Mouse (Mus musculus) right cerebral cortex, postnatal 25 days (tissue): ENCODE data around the gene Cyp2a4.
"Not testable (repeated sequence)": the region's sequence is repeated elsewhere in the genome, so short reads cannot be mapped to it uniquely, and the experiment has no call there.

Experiments used
- DNase-seq: peaks from one replicate; pipeline ENCODE4 v3.0.0; 2022

Cyp2a4 gene

DNA sequence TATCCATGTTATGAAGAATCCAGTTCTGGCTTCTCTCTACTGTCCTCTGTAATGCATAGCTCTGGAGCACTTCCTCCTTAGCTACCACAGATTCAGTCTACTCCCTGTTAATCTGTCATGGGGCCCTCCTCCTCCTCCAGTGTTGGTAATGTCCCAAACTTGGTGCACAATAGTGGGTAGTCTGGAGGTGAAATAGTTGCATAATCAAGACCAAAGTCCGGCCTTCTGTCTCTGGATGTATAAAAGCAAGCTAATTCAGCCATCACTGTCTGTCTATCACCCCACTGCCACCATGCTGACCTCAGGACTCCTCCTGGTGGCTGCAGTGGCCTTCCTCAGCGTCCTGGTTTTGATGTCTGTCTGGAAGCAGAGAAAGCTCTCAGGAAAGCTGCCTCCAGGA lies at the start of gene Cyp2a4:
TSS of gene Cyp2a4 (plus strand) at position 244 of the 400 bp plus-strand sequence.
- not testable (repeated sequence) for DNase-seq

DNA sequence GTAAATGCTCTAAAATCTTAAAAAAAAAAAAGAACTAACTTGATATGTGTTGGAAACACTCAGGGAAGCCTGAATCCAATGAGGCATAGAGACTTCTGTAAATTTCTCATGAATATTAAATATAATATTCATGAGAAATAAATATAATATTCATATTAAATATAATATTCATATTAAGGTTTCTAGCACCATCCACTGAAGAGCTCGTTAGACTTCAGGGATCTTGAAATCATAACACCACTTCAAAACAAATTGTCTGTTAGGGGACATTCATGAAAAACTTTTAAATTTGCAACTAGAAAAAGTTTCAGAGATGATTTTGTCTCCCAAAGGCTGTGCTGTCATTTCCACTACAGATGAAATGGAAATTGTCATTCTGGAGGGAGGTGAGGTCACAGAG lies 46.9 kb upstream of the Cyp2a4 start, which contains the start of gene Vmn1r184:
TSS of gene Vmn1r184 (plus strand) at position 301 of the 400 bp plus-strand sequence.
- DNase-seq = not testable (repeated sequence)

DNA sequence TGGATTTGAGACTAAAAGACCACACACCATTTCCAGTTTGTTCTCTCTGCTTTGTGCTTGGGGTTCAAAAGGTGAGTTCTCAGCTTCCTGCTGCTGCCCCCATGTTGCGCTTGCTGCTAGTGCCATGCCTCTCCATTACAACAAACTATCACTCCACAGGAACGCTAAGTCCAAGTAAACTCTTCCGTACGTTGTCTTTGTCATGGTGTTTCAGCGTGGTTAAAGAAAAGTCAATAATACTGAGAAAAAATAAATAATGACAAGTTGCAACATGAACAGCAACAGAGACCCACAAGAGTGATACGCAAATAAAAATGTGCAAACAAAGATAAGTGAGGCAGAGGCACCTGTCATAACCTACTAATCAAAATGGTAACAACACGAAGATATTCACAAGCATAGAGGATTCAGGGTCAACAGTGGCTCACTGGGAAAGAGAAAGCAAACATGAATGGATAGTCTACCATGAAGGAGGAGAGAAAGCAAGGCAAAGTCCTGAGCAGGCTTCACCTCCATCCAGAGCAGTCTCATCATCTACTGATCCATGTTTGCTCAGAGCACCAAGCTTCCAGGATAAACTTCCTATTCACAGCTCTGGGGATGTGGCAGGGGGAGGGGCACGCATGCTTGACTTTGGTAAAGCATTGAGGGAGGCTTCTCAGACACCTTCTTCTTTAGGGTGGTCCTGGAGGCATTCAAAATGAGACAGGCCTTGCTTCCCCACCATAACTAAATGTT lies 3.4 kb upstream of the Cyp2a4 start:
- DNase-seq = not testable (repeated sequence)

DNA sequence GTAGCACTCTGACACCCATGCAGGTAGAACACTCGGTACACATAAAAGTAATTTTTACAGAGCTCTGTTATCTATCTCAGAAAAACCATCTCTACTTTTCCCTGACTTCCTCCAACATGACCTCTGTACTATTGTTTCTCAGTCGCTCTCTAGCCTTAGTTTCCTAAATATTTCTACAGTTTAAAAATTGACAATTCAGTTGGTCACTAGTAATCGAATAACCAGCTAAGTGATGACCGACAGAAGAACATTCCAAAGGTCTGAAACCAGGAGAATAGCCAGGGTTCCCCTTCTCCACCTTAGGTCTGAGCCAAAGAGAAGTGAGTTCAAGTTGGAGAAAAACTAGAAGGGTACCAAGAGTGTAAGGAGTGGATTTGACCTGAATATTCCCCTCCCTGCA lies 4.8 kb downstream of the Cyp2a4 start:
- DNase-seq = not testable (repeated sequence)

DNA sequence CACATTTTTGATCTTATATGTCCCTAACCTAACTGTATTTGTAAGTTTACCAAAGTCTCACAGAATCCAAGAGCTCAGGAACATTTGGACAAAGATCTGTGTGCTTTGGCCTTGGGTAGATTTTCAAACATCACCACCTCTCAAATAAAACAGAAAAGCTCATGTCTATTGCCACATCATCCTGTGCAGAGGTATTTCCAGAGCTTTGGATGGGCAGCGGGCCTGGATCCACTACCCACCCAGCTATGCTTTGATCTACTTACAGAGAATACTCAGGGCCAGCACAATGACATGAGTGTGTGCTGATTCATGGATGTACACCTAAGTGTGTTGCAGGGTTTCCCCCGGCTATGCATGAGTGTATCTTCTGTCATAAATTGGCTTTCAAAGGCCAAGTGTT lies 8.2 kb downstream of the Cyp2a4 start:
- DNase-seq = not testable (repeated sequence)

DNA sequence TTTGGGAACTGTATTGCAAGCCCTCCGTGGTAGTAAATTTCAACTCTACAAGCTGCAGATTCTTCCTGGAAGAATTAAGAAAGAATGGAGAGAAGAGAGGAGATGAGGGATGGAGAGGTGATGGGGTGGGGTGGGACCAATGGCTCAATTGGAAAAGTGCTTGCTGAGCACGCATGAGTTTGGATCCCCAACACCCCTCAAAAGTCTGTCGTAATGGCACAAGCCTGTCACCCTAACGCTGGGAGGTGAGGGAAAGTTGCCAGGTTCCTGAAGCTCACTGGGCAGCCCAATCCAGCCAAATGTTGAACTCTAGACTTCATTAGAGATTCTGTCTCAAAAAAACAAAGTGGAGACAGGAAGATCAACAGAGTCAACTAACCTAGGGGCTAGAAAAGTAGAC lies 8.8 kb downstream of the Cyp2a4 start:
- DNase-seq = not testable (repeated sequence)

DNA sequence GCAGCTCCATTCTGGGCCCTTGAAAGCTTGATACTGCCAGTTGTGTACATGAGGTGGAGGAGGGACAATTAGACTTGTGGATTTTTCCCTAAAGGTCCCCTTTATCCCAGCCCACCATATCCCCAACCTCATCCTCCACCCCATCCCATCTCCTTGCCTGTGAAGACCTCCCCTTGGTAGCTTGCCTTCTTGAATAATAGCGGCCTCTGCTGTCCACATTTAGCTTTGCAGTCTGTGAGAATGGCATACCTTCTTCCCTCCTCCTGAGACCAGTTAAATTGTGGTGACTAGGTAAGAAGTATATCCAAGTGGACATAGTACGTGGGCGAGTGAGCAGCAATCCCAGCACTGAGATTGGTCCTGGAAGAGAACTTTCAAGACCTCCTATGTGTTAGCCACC lies 13.4 kb downstream of the Cyp2a4 start:
- not testable (repeated sequence) for DNase-seq

DNA sequence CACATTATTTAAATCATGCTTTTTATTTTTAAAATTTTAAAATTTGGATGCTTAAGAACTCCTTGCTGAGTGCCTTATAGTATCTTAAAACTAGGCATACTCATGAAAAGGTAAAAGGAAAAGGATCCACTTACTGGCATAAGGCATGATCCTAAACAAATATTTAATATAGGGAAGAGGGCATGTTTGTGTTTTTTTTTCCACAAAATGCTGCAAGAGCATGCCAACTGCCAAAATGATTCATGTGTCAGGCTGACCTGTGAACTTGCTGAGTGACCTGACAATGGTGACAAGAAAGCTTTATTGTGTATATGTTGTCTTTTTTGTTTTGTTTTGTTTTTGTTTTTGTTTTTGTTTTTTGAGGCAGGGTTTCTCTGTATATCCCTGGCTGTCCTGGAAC lies 43.2 kb downstream of the Cyp2a4 start:
- DNase-seq = not testable (repeated sequence)

DNA sequence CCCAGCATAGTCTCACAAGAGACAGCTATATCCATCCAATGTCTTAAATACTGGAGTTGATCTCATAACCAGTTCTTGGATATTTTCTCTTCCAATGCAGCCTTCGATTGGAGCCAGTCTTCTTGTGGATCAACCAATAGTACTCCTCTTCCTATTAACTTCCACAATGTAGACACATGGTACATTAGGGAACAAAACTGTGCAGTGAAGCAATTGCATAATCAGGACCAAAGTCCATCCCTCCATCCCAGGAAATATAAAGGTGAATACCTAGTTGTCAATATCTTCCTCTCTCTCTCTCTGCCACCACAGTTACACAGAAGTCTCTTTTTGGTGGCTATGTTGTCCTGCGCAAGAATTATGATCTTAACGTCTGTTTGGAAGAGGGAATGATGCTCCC lies 45.3 kb downstream of the Cyp2a4 start:
- not testable (repeated sequence) for DNase-seq

DNA sequence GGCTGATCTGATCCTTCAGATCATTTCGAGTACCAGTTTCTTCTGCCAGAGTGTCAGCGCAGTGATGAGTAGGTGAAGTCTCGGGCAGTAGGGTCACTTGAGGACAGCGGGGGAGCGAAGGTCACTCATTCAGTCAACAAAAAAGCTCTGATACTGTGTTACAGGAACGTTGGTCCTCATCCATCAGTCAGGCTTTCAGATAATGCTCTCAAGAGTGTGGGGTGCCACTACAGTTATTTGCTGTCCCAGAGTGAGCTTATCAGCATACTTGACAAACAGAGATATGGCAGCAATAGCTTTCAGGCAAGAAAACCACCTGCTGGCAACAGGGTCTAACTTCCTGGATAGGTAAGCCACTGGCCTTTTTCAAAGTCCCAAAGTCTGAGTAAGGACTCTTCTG lies 49.8 kb downstream of the Cyp2a4 start:
- not testable (repeated sequence) for DNase-seq
